Mouse (Mus musculus) brain, embryonic 14.5 days (tissue): ENCODE data around the gene Pygo1. TPM values are rescaled to one million over a fixed set of nuclear protein-coding genes. Genes with fewer than 3 reads are reported as not detected.
A peak's percentile ranks its signal among the peaks of the same experiment; 100 is the strongest.

ENCODE experiments used
- DNase-seq: peaks from one replicate; pipeline ENCODE4 v3.0.0-alpha.2; 2011; ENCODE audit warnings: low read depth
- CTCF ChIP-seq: fragments of 200-500 bp; IDR thresholded peaks from 2 replicates; pipeline ENCODE4 v1.5.1; 2012; ENCODE audit warnings: inconsistent platforms, mild to moderate bottlenecking, moderate library complexity, borderline replicate concordance; ENCODE audit not compliant: insufficient read depth, insufficient read length; ENCODE audit errors: extremely low read depth
- POLR2A ChIP-seq: fragments of 200-500 bp; IDR thresholded peaks from 2 replicates; pipeline ENCODE4 v1.6.1; 2012; ENCODE audit warnings: mild to moderate bottlenecking, inconsistent platforms, borderline replicate concordance; ENCODE audit not compliant: poor library complexity, insufficient read depth, insufficient read length, severe bottlenecking; ENCODE audit errors: extremely low read depth
- polyA plus RNA-seq: library from polyadenylated mRNA; depleted of rRNA; stranded (reverse); fragments of >200 nt; gene quantifications from 2 replicates; pipeline ENCODE4 v1.2.3, GENCODE M21; 2012

Gene Pygo1
- polyA plus RNA-seq, 1 experiment = 19.0 TPM

DNA sequence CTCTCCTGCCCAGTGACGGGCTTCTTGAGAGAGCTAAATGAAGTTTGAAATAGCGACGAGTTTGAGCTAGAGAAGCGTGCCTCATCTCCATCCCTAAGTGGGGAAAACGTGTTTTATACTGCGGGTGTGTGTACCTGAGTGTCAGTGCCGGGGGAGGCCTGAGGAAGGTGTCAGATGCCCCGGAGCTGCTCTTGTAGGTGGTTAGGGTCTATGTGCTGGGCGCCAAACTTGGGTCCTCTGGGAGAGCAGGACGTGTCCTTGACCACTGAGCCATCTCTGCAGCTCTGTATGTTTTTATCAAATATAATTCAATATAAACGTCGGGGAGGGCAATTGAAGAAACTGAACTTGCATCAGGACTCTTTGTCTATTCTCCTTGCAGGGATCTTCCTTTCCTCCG, 18.8 kb downstream of the Pygo1 start:
- no peak for DNase-seq
- TF ChIP-seq CTCF (no peak), POLR2A (no peak)

DNA sequence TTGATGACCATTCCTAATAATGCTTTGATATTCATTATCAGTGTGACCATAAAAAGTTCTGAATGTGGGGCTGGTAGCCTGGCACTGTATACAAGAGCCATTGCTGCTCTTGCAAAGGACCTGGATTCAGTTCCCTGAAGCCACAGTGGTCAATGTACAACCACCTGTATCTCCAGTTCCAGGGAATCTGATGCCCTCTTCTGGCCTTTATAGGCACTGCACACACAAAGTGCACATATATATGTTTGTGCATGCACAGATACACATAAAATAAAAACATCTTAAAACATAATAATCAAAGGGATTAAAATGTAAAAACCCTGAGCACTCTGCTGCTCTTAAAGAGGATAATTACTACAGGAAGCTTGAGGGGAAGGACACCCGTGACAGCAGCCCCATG, 21.6 kb downstream of the Pygo1 start:
- TF ChIP-seq CTCF = no peak
- no peak for TF ChIP-seq POLR2A
- DNase-seq = no peak

DNA sequence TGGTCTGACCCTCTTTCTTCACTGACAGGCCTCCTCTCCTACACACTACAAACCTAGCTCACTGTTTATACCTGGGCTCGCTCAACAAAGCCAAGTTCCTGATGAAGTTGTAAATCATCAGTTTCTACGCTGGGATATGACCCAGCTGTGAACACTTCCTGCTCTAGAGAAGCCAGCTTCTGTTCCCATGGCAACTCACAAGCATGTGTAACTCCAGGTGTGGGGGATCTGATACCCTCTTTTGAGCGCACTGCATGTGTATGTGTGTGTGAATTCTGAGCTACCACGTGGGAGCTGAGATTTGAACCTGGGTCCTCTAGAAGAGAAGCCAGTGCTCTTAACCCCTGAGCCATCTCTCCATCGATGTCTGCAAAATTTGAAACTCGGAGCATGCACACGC, 24.1 kb downstream of the Pygo1 start:
- no peak for DNase-seq
- no peak for TF ChIP-seq CTCF
- no peak for TF ChIP-seq POLR2A

DNA sequence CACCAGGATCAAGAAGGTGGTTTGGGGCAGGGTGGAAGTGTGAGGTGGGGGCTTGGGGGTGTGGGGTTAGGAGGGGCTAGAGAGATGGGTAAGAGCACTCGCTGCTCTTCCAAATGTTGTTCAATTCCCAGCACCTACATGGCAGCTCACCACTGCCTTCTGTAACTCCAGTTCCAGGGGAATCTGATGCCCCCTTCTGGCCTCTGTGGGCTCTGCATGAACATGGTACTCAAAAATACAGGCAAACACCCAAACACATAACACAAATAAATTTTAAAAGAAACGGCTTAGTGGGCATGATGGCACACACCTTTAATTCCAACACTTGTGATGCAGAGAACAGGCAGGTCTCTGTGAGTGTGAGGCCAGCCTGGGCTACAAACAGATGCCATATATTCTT, 29.3 kb downstream of the Pygo1 start:
- TF ChIP-seq CTCF (peak; percentile 57; the same call in 1 of the 2 replicates), POLR2A (no peak)
- peak; percentile 33 for DNase-seq

GRCm38 (mm10) chr9:72955546-72955945, 30.1 kb downstream of the Pygo1 start:
- peak; percentile 70; the same call in 1 of the 2 replicates for TF ChIP-seq CTCF
- TF ChIP-seq POLR2A = no peak

DNA sequence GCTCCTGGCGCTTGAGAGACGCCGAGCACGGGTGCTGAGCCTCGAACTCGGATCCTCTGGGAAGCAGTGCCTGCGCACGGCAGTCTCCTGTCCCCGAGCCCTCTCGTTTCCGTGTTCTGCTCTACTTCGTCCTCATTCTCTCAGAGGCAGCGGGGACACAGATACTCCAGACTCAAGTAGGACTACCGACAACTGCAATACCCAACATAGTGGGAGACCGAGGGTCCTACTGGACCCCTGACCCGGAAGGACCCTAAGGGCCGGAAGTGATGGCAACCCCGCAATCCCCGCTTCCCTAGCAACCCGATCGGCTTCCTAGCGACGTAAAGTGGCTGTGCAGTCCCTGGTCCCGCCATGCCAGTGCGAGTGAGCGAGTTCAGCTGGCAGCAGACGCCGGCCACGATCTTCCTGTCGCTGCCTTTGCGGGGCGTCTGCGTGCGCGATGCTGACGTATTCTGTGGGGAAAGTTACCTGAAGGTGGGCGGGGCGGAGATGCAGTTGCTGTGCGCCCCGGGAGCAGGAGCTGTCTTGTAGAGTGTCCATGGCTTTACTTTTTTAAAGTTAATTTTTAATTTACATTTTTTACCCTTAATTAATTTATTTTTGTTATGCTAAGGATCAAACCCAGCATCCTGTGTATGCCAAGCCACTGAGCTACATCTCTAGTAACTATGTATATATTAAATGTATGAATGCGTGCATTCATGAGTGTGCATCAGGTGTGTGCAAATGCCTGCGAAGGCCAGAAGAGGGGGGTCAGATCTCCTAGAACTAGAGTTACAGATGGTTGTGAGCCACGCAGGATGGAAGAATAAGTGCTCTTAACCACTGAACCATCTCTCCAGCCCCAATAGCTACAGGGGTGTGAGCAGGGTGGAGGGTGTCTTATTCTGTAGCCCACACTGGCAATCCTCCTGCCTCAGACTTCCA, 33.3 kb downstream of the Pygo1 start, which contains the start of the genes Dyx1c1 and Gm44503:
Gene Dyx1c1 (plus strand): TSS at position 265 of the 930 bp plus-strand sequence.
Gene Gm44503 (plus strand): TSS at position 332 of the 930 bp plus-strand sequence.
- DNase-seq = peak; percentile 95

More at GRCm38 (mm10) chr9:72955546-72955945, 30.1 kb downstream of the Pygo1 start:
- peak; percentile 63 for DNase-seq

DNA sequence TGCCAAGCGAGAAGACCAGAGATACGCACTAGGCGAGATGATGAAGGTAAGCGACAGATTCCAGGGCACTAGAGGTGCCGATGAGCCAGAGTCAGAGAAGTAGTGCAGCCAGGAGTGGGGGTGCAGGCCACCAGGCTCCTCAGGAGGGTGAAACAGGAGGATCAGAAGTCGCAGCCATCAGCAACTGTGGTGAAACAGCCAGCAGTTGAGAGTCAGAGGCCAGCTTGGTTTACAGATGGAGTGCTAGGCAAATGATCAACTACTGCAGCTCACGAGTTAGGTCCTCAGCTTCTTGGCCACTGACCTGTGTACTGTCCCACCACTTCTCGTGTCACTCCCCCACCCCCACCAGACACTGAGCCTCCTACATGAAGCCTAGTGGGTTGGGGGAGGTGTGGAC, 35.9 kb downstream of the Pygo1 start:
- TF ChIP-seq CTCF (no peak), POLR2A (no peak)
- no peak for DNase-seq

More for the DNA sequence above, 33.3 kb downstream of the Pygo1 start, which contains the start of the genes Dyx1c1 and Gm44503:
- TF ChIP-seq POLR2A (peak; percentile 50; the same call in 1 of the 2 replicates), CTCF (peak; percentile 27; the same call in 1 of the 2 replicates)

- TF ChIP-seq CTCF (no peak), POLR2A (no peak)
- no peak for DNase-seq
Observed at GRCm38 (mm10) chr9:72961959-72962358, 36.5 kb downstream of the Pygo1 start.

GRCm38 (mm10) chr9:72968349-72969061, 43.1 kb downstream of the Pygo1 start:
- DNase-seq = peak; percentile 88
- TF ChIP-seq CTCF (peak; percentile 71), POLR2A (no peak)

DNA sequence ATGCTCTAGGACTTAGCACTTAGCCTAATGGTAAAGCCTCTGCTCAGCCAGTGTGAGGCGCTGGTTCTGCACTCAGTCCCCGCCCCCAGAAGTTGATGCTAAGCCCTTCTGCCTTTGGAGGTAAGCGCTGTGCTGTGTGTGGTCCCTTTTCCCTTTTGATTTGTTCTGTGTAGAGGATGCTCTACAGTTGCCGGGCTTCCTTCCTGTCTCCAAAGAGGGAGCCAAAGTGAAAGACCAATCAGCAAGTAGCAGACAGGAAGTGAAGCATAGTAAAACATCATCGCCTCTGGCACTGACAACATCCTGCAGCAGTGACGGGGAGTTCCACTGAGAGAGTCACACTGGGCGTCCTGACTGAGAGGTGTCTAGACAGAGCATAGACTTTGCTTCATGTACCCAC, 44.4 kb downstream of the Pygo1 start:
- no peak for TF ChIP-seq POLR2A
- no peak for TF ChIP-seq CTCF
- no peak for DNase-seq

GRCm38 (mm10) chr9:72972435-72972834, 47.0 kb downstream of the Pygo1 start:
- TF ChIP-seq POLR2A (no peak), CTCF (no peak)
- DNase-seq = no peak
